Mouse (Mus musculus): ENCODE data around the gene 6030452D12Rik. TPM values are rescaled to one million over a fixed set of nuclear protein-coding genes. Genes with fewer than 3 reads are reported as not detected.

6030452D12Rik gene
- polyA plus RNA-seq, 1 experiment from 2014 or later, result not detected

- WGBS (ENCODE audit: insufficient replicate concordance), result 58% methylated on average over 7 of the region's 7 CpGs
- TF ChIP-seq EP300 (IDR thresholded peaks at IDR 0.05; ENCODE audit: low read depth) (no peak), CTCF (IDR thresholded peaks at IDR 0.05; ENCODE audit: low read depth) (no peak)
- Histone ChIP-seq H3K36me3 (replicated peaks; ENCODE audit: insufficient read depth, low read length) (no peaks in the 10 kb centered on the region), H3K4me1 (ENCODE audit: insufficient read depth) (peaks cover 9% of the 10 kb centered on the region; the same call in 1 of the 2 replicates), H3K4me3 (ENCODE audit: low read depth, low read length) (no peak overlapping the region), H3K4me2 (ENCODE audit: low read depth, low read length) (no peak overlapping the region), H3K27me3 (ENCODE audit: insufficient read depth, low read length) (peaks cover 54% of the 10 kb centered on the region), H3K27ac (ENCODE audit: low read depth) (no peak overlapping the region), H3K9ac (replicated peaks) (no peak overlapping the region), H3K9me3 (ENCODE audit: low read length) (no peaks in the 10 kb centered on the region)
- DNase-seq (no peak), ATAC-seq (no peak)
Observed at GRCm38 (mm10) chr8:106512475-106513150, 12.3 kb downstream of the 6030452D12Rik start.

GRCm38 (mm10) chr8:106515946-106516479, 15.7 kb downstream of the 6030452D12Rik start:
- DNase-seq (no peak), ATAC-seq (no peak)
- Histone ChIP-seq H3K4me2 (ENCODE audit: low read depth, low read length) (no peak overlapping the region), H3K4me3 (ENCODE audit: low read depth, low read length) (no peak overlapping the region), H3K36me3 (replicated peaks; ENCODE audit: insufficient read depth, low read length) (no peaks in the 10 kb centered on the region), H3K4me1 (ENCODE audit: insufficient read depth) (no peaks in the 10 kb centered on the region), H3K9me3 (ENCODE audit: low read length) (no peaks in the 10 kb centered on the region), H3K9ac (replicated peaks) (no peak overlapping the region), H3K27me3 (ENCODE audit: insufficient read depth, low read length) (peaks cover 22% of the 10 kb centered on the region), H3K27ac (ENCODE audit: low read depth) (no peak overlapping the region)
- WGBS (ENCODE audit: insufficient replicate concordance), result 32% methylated on average over 1 of the region's 1 CpGs
- TF ChIP-seq CTCF (IDR thresholded peaks at IDR 0.05; ENCODE audit: low read depth), result no peak
- TF ChIP-seq EP300 (IDR thresholded peaks at IDR 0.05; ENCODE audit: low read depth), result no peak

GRCm38 (mm10) chr8:106516581-106516980, 16.3 kb downstream of the 6030452D12Rik start:
- Histone ChIP-seq H3K4me3 (ENCODE audit: low read depth, low read length) (no peak overlapping the region), H3K36me3 (replicated peaks; ENCODE audit: insufficient read depth, low read length) (no peaks in the 10 kb centered on the region), H3K27ac (ENCODE audit: low read depth) (no peak overlapping the region), H3K27me3 (ENCODE audit: insufficient read depth, low read length) (peaks cover 17% of the 10 kb centered on the region), H3K4me2 (ENCODE audit: low read depth, low read length) (no peak overlapping the region), H3K9ac (replicated peaks) (no peak overlapping the region), H3K4me1 (ENCODE audit: insufficient read depth) (no peaks in the 10 kb centered on the region), H3K9me3 (ENCODE audit: low read length) (no peaks in the 10 kb centered on the region)
- WGBS (ENCODE audit: insufficient replicate concordance), result 49% methylated on average over 2 of the region's 2 CpGs
- DNase-seq, result no peak
- no peak for TF ChIP-seq EP300 (IDR thresholded peaks at IDR 0.05; ENCODE audit: low read depth)
- no peak for TF ChIP-seq CTCF (IDR thresholded peaks at IDR 0.05; ENCODE audit: low read depth)
- ATAC-seq, result no peak

- no peaks in the 10 kb centered on the region for H3K27me3 ChIP-seq (ENCODE audit: insufficient read depth, low read length)
- H3K4me1 ChIP-seq (ENCODE audit: insufficient read depth), result no peaks in the 10 kb centered on the region
- H3K9me3 ChIP-seq (ENCODE audit: low read length), result no peaks in the 10 kb centered on the region
- TF ChIP-seq EP300 (IDR thresholded peaks at IDR 0.05; ENCODE audit: low read depth) (no peak), CTCF (IDR thresholded peaks at IDR 0.05; ENCODE audit: low read depth) (no peak)
- H3K27ac ChIP-seq (ENCODE audit: low read depth), result no peak overlapping the region
- ATAC-seq, result no peak
- 21% methylated on average over 3 of the region's 3 CpGs for WGBS (ENCODE audit: insufficient replicate concordance)
- no peak for DNase-seq
- H3K4me3 ChIP-seq (ENCODE audit: low read depth, low read length), result no peak overlapping the region
- H3K9ac ChIP-seq (replicated peaks), result no peak overlapping the region
- H3K36me3 ChIP-seq (replicated peaks; ENCODE audit: insufficient read depth, low read length), result no peaks in the 10 kb centered on the region
- no peak overlapping the region for H3K4me2 ChIP-seq (ENCODE audit: low read depth, low read length)
Observed at GRCm38 (mm10) chr8:106518763-106519162, 18.4 kb downstream of the 6030452D12Rik start.

- H3K27me3 ChIP-seq (ENCODE audit: insufficient read depth, low read length), result no peaks in the 10 kb centered on the region
- H3K27ac ChIP-seq (ENCODE audit: low read depth), result no peak overlapping the region
- no peaks in the 10 kb centered on the region for H3K4me1 ChIP-seq (ENCODE audit: insufficient read depth)
- DNase-seq, result no peak
- TF ChIP-seq EP300 (IDR thresholded peaks at IDR 0.05; ENCODE audit: low read depth), result no peak
- no peak for TF ChIP-seq CTCF (IDR thresholded peaks at IDR 0.05; ENCODE audit: low read depth)
- no peak overlapping the region for H3K9ac ChIP-seq (replicated peaks)
- WGBS (ENCODE audit: insufficient replicate concordance), result 69% methylated on average over 7 of the region's 7 CpGs
- H3K9me3 ChIP-seq (ENCODE audit: low read length), result no peaks in the 10 kb centered on the region
- ATAC-seq, result no peak
- no peaks in the 10 kb centered on the region for H3K36me3 ChIP-seq (replicated peaks; ENCODE audit: insufficient read depth, low read length)
- H3K4me2 ChIP-seq (ENCODE audit: low read depth, low read length), result no peak overlapping the region
- H3K4me3 ChIP-seq (ENCODE audit: low read depth, low read length), result no peak overlapping the region
Observed at GRCm38 (mm10) chr8:106520578-106520977, 20.3 kb downstream of the 6030452D12Rik start.

GRCm38 (mm10) chr8:106521845-106522244, 21.5 kb downstream of the 6030452D12Rik start:
- ATAC-seq, result no peak
- H3K27ac ChIP-seq (ENCODE audit: low read depth), result no peak overlapping the region
- no peaks in the 10 kb centered on the region for H3K27me3 ChIP-seq (ENCODE audit: insufficient read depth, low read length)

More at GRCm38 (mm10) chr8:106521845-106522244, 21.5 kb downstream of the 6030452D12Rik start:
- H3K36me3 ChIP-seq (replicated peaks; ENCODE audit: insufficient read depth, low read length), result no peaks in the 10 kb centered on the region
- WGBS (ENCODE audit: insufficient replicate concordance), result 62% methylated on average over 9 of the region's 9 CpGs
- H3K9ac ChIP-seq (replicated peaks), result no peak overlapping the region
- no peak for DNase-seq
- H3K4me1 ChIP-seq (ENCODE audit: insufficient read depth), result no peaks in the 10 kb centered on the region
- H3K4me2 ChIP-seq (ENCODE audit: low read depth, low read length), result no peak overlapping the region
- no peak overlapping the region for H3K4me3 ChIP-seq (ENCODE audit: low read depth, low read length)
- no peak for TF ChIP-seq EP300 (IDR thresholded peaks at IDR 0.05; ENCODE audit: low read depth)
- TF ChIP-seq CTCF (IDR thresholded peaks at IDR 0.05; ENCODE audit: low read depth), result no peak
- no peaks in the 10 kb centered on the region for H3K9me3 ChIP-seq (ENCODE audit: low read length)
